Mouse (Mus musculus): ENCODE data around the gene Mfsd7a. TPM values are rescaled to one million over a fixed set of nuclear protein-coding genes. Genes with fewer than 3 reads are reported as not detected.

The Mfsd7a gene
- polyA plus RNA-seq, 1 experiment from 2014 or later = 0.30 TPM

DNA sequence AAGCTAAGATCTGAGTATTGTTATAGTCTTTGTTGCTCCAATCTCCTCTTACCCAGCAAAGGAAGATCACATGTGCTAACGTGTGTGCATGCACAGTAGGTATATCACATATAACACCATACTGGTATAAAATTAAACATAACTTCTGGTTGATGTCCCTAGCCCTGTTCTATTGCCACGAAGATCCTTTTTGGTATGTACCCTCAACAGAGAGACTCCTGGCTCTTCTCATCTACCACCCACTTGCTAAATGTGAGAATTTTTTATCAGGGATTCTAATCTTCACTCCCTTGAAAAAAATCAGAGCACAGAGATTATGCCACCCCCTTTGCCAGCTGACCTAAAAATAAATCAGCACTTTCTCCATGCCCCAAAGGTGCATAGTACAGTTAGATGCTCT lies 41.7 kb downstream of the Mfsd7a start:
- H3K9me3 ChIP-seq (ENCODE audit: control insufficient read depth, low read length) = no peaks in the 10 kb centered on the region
- H3K4me2 ChIP-seq (replicated peaks; ENCODE audit: low read depth, low read length) = no peak overlapping the region
- H3K9ac ChIP-seq (ENCODE audit: low read depth, low read length) = no peak overlapping the region
- no peak overlapping the region for H3K4me3 ChIP-seq (ENCODE audit: low read length)
- 73% methylated on average over 2 of the region's 2 CpGs for WGBS
- H3K27ac ChIP-seq (ENCODE audit: low read depth, low read length) = no peak overlapping the region
- no peaks in the 10 kb centered on the region for H3K36me3 ChIP-seq (ENCODE audit: control insufficient read depth, insufficient read depth, low read length)
- no peak for ATAC-seq (ENCODE audit: low FRiP score, low TSS enrichment)
- H3K27me3 ChIP-seq (ENCODE audit: control insufficient read depth, insufficient read depth, low read length) = no peaks in the 10 kb centered on the region; the same call in 1 of the 2 replicates
- H3K4me1 ChIP-seq (ENCODE audit: control insufficient read depth, insufficient read depth, low read length) = no peaks in the 10 kb centered on the region

DNA sequence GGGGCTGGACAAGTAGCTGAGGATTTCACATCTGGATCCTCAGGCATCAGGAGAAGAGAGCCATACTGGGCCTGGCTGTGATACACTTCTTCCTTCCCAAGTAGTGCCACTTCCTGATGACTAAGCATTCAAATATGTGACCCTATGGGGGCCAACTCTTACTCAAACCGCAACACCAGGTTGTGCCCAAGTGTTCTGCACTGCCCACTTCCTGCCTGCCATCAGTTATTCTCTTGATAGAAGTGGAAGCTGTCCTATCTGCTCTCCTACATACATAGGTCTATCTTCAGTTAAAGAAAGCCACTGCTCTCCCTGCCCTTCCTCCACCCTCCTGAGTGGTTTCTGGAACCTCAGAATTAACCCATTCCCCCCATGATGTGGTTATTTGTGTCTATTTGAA lies 43.2 kb downstream of the Mfsd7a start:
- Histone ChIP-seq H3K4me1 (ENCODE audit: control insufficient read depth, insufficient read depth, low read length) (no peaks in the 10 kb centered on the region), H3K36me3 (ENCODE audit: control insufficient read depth, insufficient read depth, low read length) (no peaks in the 10 kb centered on the region), H3K4me3 (ENCODE audit: low read length) (no peak overlapping the region), H3K9me3 (ENCODE audit: control insufficient read depth, low read length) (no peaks in the 10 kb centered on the region), H3K9ac (ENCODE audit: low read depth, low read length) (no peak overlapping the region), H3K27me3 (ENCODE audit: control insufficient read depth, insufficient read depth, low read length) (no peaks in the 10 kb centered on the region; the same call in 1 of the 2 replicates), H3K4me2 (replicated peaks; ENCODE audit: low read depth, low read length) (no peak overlapping the region), H3K27ac (ENCODE audit: low read depth, low read length) (no peak overlapping the region)
- WGBS = 67% methylated on average over 1 of the region's 1 CpGs
- no peak for ATAC-seq (ENCODE audit: low FRiP score, low TSS enrichment)

DNA sequence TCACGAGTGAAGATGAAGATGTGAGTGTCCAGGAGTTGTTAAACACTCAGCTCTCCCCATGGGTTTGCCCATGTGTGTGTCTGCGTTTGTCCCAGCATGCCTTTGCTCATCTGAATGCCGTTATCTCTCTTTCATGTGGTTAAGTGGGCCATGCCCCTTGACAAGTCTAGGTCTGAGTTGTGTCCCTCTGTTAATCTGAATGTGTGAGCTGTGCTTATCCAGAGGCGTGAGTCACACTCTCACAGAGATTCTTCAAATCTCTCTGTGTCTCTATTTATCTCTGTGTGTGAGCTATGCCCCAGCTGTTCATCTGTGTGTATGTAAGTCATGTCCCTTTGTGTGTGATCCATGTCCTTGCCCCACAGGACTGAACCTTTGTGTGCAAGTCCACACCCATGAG lies 45.2 kb downstream of the Mfsd7a start:
- Histone ChIP-seq H3K9me3 (ENCODE audit: control insufficient read depth, low read length) (no peaks in the 10 kb centered on the region), H3K36me3 (ENCODE audit: control insufficient read depth, insufficient read depth, low read length) (no peaks in the 10 kb centered on the region), H3K4me3 (ENCODE audit: low read length) (no peak overlapping the region), H3K4me2 (replicated peaks; ENCODE audit: low read depth, low read length) (no peak overlapping the region), H3K27ac (ENCODE audit: low read depth, low read length) (no peak overlapping the region), H3K4me1 (ENCODE audit: control insufficient read depth, insufficient read depth, low read length) (no peaks in the 10 kb centered on the region), H3K9ac (ENCODE audit: low read depth, low read length) (no peak overlapping the region), H3K27me3 (ENCODE audit: control insufficient read depth, insufficient read depth, low read length) (no peaks in the 10 kb centered on the region)
- ATAC-seq (ENCODE audit: low FRiP score, low TSS enrichment) = no peak
- WGBS = 80% methylated on average over 4 of the region's 4 CpGs

Other genes with a start within 250 kb of the Mfsd7a start
- 37.2 and 49.9 TPM in 2 replicates for gene Dr1, start 180.0 kb downstream of the Mfsd7a start, polyA plus RNA-seq (2014; fragmentation: Nextera tagmentation; extraction: Ambion mirVana)
- gene Pigg, start 136.3 kb downstream of the Mfsd7a start, polyA plus RNA-seq (2014; fragmentation: Nextera tagmentation; extraction: Ambion mirVana) = 2.5 and 3.1 TPM in 2 replicates
- not detected in 2 replicates for gene Gm42517, start 81.0 kb downstream of the Mfsd7a start, polyA plus RNA-seq (2014; fragmentation: Nextera tagmentation; extraction: Ambion mirVana)
- gene Pde6b, start 60.5 kb downstream of the Mfsd7a start, polyA plus RNA-seq (2014; fragmentation: Nextera tagmentation; extraction: Ambion mirVana) = 0.23 and 0.27 TPM in 2 replicates
- gene Atp5k, start 14.4 kb downstream of the Mfsd7a start, polyA plus RNA-seq (2014; fragmentation: Nextera tagmentation; extraction: Ambion mirVana) = 398 and 564 TPM in 2 replicates
- gene Pcgf3, start 12.3 kb upstream of the Mfsd7a start, polyA plus RNA-seq (2014; fragmentation: Nextera tagmentation; extraction: Ambion mirVana) = 17.2 and 28.2 TPM in 2 replicates
- gene Cplx1, start 101.1 kb upstream of the Mfsd7a start, polyA plus RNA-seq (2014; fragmentation: Nextera tagmentation; extraction: Ambion mirVana) = 0.17 and 0.23 TPM in 2 replicates
- gene Gak, start 180.9 kb upstream of the Mfsd7a start, polyA plus RNA-seq (2014; fragmentation: Nextera tagmentation; extraction: Ambion mirVana) = 30.4 and 48.8 TPM in 2 replicates
- gene Tmem175, start 180.9 kb upstream of the Mfsd7a start, polyA plus RNA-seq (2014; fragmentation: Nextera tagmentation; extraction: Ambion mirVana) = 23.0 and 29.0 TPM in 2 replicates
- gene Idua, start 211.4 kb upstream of the Mfsd7a start, polyA plus RNA-seq (2014; fragmentation: Nextera tagmentation; extraction: Ambion mirVana) = 11.0 and 11.3 TPM in 2 replicates
- 5.0 and 9.1 TPM in 2 replicates for gene Dgkq, start 220.8 kb upstream of the Mfsd7a start, polyA plus RNA-seq (2014; fragmentation: Nextera tagmentation; extraction: Ambion mirVana)
- gene Slc26a1, start 226.7 kb upstream of the Mfsd7a start, polyA plus RNA-seq (2014; fragmentation: Nextera tagmentation; extraction: Ambion mirVana) = 0.80 and 1.5 TPM in 2 replicates
- gene Fgfrl1, start 243.5 kb upstream of the Mfsd7a start, polyA plus RNA-seq (2014; fragmentation: Nextera tagmentation; extraction: Ambion mirVana) = 24.0 and 32.7 TPM in 2 replicates

All from kidney, embryonic 14.5 days (tissue).